ENCODE assay signal across 8 mouse cellular contexts in genomic region chr14:55659960-55660573, GRCm38 (mm10). TPM values are rescaled to one million over a fixed set of nuclear protein-coding genes. Genes with fewer than 3 reads are reported as not detected.
DNase-seq lines count a peak whose midpoint lies in the region; ATAC-seq lines count a peak whose summit lies in the region.

Mdp1 (minus strand) TSS chr14:55660508.

- peak within 1 kb of the TSS; percentile 70 for H3K4me3 ChIP-seq in embryonic facial prominence, embryonic 11.5 days (ENCODE audit: low read depth, low read length)
- H3K4me3 ChIP-seq in limb, embryonic 10.5 days = peak within 1 kb of the TSS; percentile 77
- H3K4me3 ChIP-seq in midbrain, embryonic 12.5 days = peak within 1 kb of the TSS; percentile 75

- no peak within 1 kb of the TSS for H3K27ac ChIP-seq in embryonic facial prominence, embryonic 11.5 days (replicated peaks; ENCODE audit: low read depth, low read length)
- H3K27ac ChIP-seq in limb, embryonic 10.5 days = peak within 1 kb of the TSS; percentile 87
- H3K27ac ChIP-seq in midbrain, embryonic 12.5 days (replicated peaks) = peak within 1 kb of the TSS; percentile 65

- peak within 1 kb of the TSS; percentile 80 for H3K9ac ChIP-seq in embryonic facial prominence, embryonic 11.5 days (replicated peaks; ENCODE audit: low read length)
- H3K9ac ChIP-seq in midbrain, embryonic 12.5 days (replicated peaks) = peak within 1 kb of the TSS; percentile 68

- peak; percentile 76 for ATAC-seq in embryonic facial prominence, embryonic 11.5 days (replicated peaks; ENCODE audit: insufficient number of reproducible peaks, low FRiP score, low TSS enrichment, low read depth)
- peak; percentile 96 for ATAC-seq in granulocyte monocyte progenitor cell, adult 5-6 weeks (replicated peaks; ENCODE audit: poor library complexity, severe bottlenecking)
- ATAC-seq in midbrain, embryonic 12.5 days (ENCODE audit: low FRiP score, low read depth) = peak; percentile 92

- no peaks in the 10 kb centered on the region for H3K9me3 ChIP-seq in embryonic facial prominence, embryonic 11.5 days (replicated peaks; ENCODE audit: control insufficient read depth, low read length)
- no peaks in the 10 kb centered on the region for H3K9me3 ChIP-seq in limb, embryonic 10.5 days (replicated peaks)
- H3K9me3 ChIP-seq in midbrain, embryonic 12.5 days = no peaks in the 10 kb centered on the region

- H3K4me1 ChIP-seq in embryonic facial prominence, embryonic 11.5 days (ENCODE audit: control insufficient read depth, insufficient read depth, low read length) = no peaks in the 10 kb centered on the region
- H3K4me1 ChIP-seq in limb, embryonic 10.5 days = 0 out of 2 replicates have a peak, but pooled peaks cover 10% of the 10 kb centered on the region
- H3K4me1 ChIP-seq in midbrain, embryonic 12.5 days = 0 out of 2 replicates have a peak, but pooled peaks cover 3% of the 10 kb centered on the region

- WGBS in embryonic facial prominence, embryonic 11.5 days = under 1% methylated on average over 39 of the region's 39 CpGs
- under 1% methylated on average over 39 of the region's 39 CpGs for WGBS in limb, embryonic 10.5 days
- under 1% methylated on average over 39 of the region's 39 CpGs for WGBS in midbrain, embryonic 12.5 days

- peak; percentile 72 for DNase-seq in 3T3-L1 (ENCODE audit: low read depth, low spot score)
- peak; percentile 79 for DNase-seq in adrenal gland, postnatal 25 days
- peak; percentile 93 for DNase-seq in embryonic facial prominence, embryonic 11.5 days (ENCODE audit: low spot score)
- DNase-seq in kidney, adult 11 months = peak; percentile 71
- DNase-seq in limb, embryonic 10.5 days (ENCODE audit: low spot score) = peak; percentile 79
- DNase-seq in skeletal muscle tissue, adult 2 months (ENCODE audit: low read depth, low spot score) = peak; percentile 59

- H3K27me3 ChIP-seq in embryonic facial prominence, embryonic 11.5 days (ENCODE audit: control insufficient read depth, insufficient read depth, low read length) = no peaks in the 10 kb centered on the region
- no peaks in the 10 kb centered on the region for H3K27me3 ChIP-seq in limb, embryonic 10.5 days (ENCODE audit: low read depth, poor library complexity, severe bottlenecking)
- no peaks in the 10 kb centered on the region for H3K27me3 ChIP-seq in midbrain, embryonic 12.5 days

- H3K36me3 ChIP-seq in embryonic facial prominence, embryonic 11.5 days (replicated peaks; ENCODE audit: control insufficient read depth, insufficient read depth, low read depth, low read length) = no peaks in the 10 kb centered on the region; the same call in 1 of the 2 replicates
- peaks cover 50% of the 10 kb centered on the region for H3K36me3 ChIP-seq in limb, embryonic 10.5 days
- peaks cover 39% of the 10 kb centered on the region for H3K36me3 ChIP-seq in midbrain, embryonic 12.5 days

- H3K4me2 ChIP-seq in embryonic facial prominence, embryonic 11.5 days (ENCODE audit: low read depth, low read length) = peak within 1 kb of the TSS; percentile 31
- peak within 1 kb of the TSS; percentile 58 for H3K4me2 ChIP-seq in midbrain, embryonic 12.5 days (replicated peaks)

RNA-seq across cellular contexts. Expression of gene Mdp1, which starts in this region (rescaled TPM):
- 73.5 and 88.6 TPM in 2 replicates for total RNA-seq in adrenal gland, postnatal 25 days (2021)
- 62.5 and 63.6 TPM in 2 replicates for polyA plus RNA-seq in embryonic facial prominence, embryonic 11.5 days (2014; fragmentation: Nextera tagmentation; extraction: Ambion mirVana)
- total RNA-seq in granulocyte monocyte progenitor cell, adult 5-6 weeks (2014; fragmentation: Nextera tagmentation) = 22.9 and 29.3 TPM in 2 replicates
- total RNA-seq in granulocyte monocyte progenitor cell, adult 5-6 weeks (2017) = 21.5 and 22.6 TPM in 2 replicates
- 58.8 and 67.0 TPM in 2 replicates for polyA plus RNA-seq in limb, embryonic 10.5 days (2016; fragmentation: Nextera tagmentation; extraction: Ambion mirVana)
- 63.8 and 67.2 TPM in 2 replicates for polyA plus RNA-seq in midbrain, embryonic 12.5 days (2016; fragmentation: Nextera tagmentation; extraction: Ambion mirVana)
